ENCODE assay signal across 9 mouse cellular contexts in genomic region chr7:137221599-137221998, GRCm38 (mm10).
DNase-seq lines count a peak whose midpoint lies in the region; ATAC-seq and TF ChIP-seq lines count a peak whose summit lies in the region.
"Had no signal": no experiment of that assay in that cellular context is flagged by ENCODE, and none has a peak within 500 bp of the region (broad histone marks: within the 10 kb centered on the region; RNA-seq: fewer than 3 reads in every experiment).

No protein-coding gene starts in this region.

- TF ChIP-seq CTCF in lung, adult 2 months (IDR thresholded peaks at IDR 0.05; ENCODE audit: insufficient read depth, low read length) = no peak

- no peak overlapping the region for H3K4me3 ChIP-seq in lung, adult 2 months (replicated peaks; ENCODE audit: extremely low read depth, low read depth, low read length)
- H3K4me3 ChIP-seq in embryonic facial prominence, embryonic 13.5 days = no peak overlapping the region
- no peak overlapping the region for H3K4me3 ChIP-seq in kidney, embryonic 16.5 days (ENCODE audit: low read length)
- H3K4me3 ChIP-seq: heart, embryonic 13.5 days had no signal

- H3K27me3 ChIP-seq in embryonic facial prominence, embryonic 13.5 days = peaks cover 11% of the 10 kb centered on the region
- no peaks in the 10 kb centered on the region for H3K27me3 ChIP-seq in kidney, embryonic 16.5 days (ENCODE audit: insufficient read depth, low read length)
- H3K27me3 ChIP-seq: heart, embryonic 13.5 days had no signal

- H3K9me3 ChIP-seq in embryonic facial prominence, embryonic 13.5 days = no peaks in the 10 kb centered on the region
- H3K9me3 ChIP-seq in kidney, embryonic 16.5 days (ENCODE audit: low read length) = no peaks in the 10 kb centered on the region
- H3K9me3 ChIP-seq: heart, embryonic 13.5 days had no signal

- TF ChIP-seq POLR2A in lung, adult 2 months (IDR thresholded peaks at IDR 0.05; ENCODE audit: borderline replicate concordance, extremely low read depth, low read depth, low read length) = no peak

- no peak overlapping the region for H3K27ac ChIP-seq in embryonic facial prominence, embryonic 13.5 days
- no peak overlapping the region for H3K27ac ChIP-seq in kidney, embryonic 16.5 days (ENCODE audit: low read length)
- H3K27ac ChIP-seq: heart, embryonic 13.5 days had no signal

- H3K9ac ChIP-seq in embryonic facial prominence, embryonic 13.5 days = no peak overlapping the region
- H3K9ac ChIP-seq in kidney, embryonic 16.5 days (replicated peaks; ENCODE audit: low read length) = no peak overlapping the region
- H3K9ac ChIP-seq: heart, embryonic 13.5 days had no signal

- H3K4me2 ChIP-seq in embryonic facial prominence, embryonic 13.5 days = peak overlapping the region; percentile 9; the same call in 1 of the 2 replicates
- H3K4me2 ChIP-seq in kidney, embryonic 16.5 days (replicated peaks; ENCODE audit: low read depth, low read length) = no peak overlapping the region
- H3K4me2 ChIP-seq: heart, embryonic 13.5 days had no signal

- peak; percentile 44 for DNase-seq in lung, postnatal 10 days
- no peak for DNase-seq in lung, adult 2 months
- DNase-seq in ovary, postnatal 14 days (ENCODE audit: low spot score) = peak; percentile 28
- DNase-seq in frontal cortex, postnatal 14 days (ENCODE audit: low spot score in 2 of 2) = no peak
- DNase-seq in cerebellum, adult 8-10 months = no peak
- DNase-seq in heart, adult 8-10 months (ENCODE audit: low spot score) = no peak

- H3K36me3 ChIP-seq in embryonic facial prominence, embryonic 13.5 days = peaks cover 25% of the 10 kb centered on the region
- H3K36me3 ChIP-seq in kidney, embryonic 16.5 days (ENCODE audit: insufficient read depth, low read length) = no peaks in the 10 kb centered on the region
- H3K36me3 ChIP-seq: heart, embryonic 13.5 days had no signal

- ATAC-seq in embryonic facial prominence, embryonic 13.5 days (ENCODE audit: insufficient number of reproducible peaks, insufficient read depth, low FRiP score, low TSS enrichment, low read depth) = peak; percentile 38; the same call in 1 of the 2 replicates
- 0 out of 2 replicates have a peak, but pooled peaks have one; percentile 15 for ATAC-seq in kidney, embryonic 16.5 days (ENCODE audit: low FRiP score, low TSS enrichment)

- no peaks in the 10 kb centered on the region for H3K4me1 ChIP-seq in lung, adult 2 months (ENCODE audit: control insufficient read depth, insufficient read depth, low read length)
- H3K4me1 ChIP-seq in embryonic facial prominence, embryonic 13.5 days = peaks cover 39% of the 10 kb centered on the region
- H3K4me1 ChIP-seq in kidney, embryonic 16.5 days (ENCODE audit: insufficient read depth, low read length) = 0 out of 2 replicates have a peak, but pooled peaks cover 2% of the 10 kb centered on the region

- 35% methylated on average over 6 of the region's 6 CpGs for WGBS in lung, adult 2 months
- 20% methylated on average over 6 of the region's 6 CpGs for WGBS in embryonic facial prominence, embryonic 13.5 days
- WGBS in kidney, embryonic 16.5 days = 21% methylated on average over 6 of the region's 6 CpGs

Comparison
In these comparisons a context has a peak if more than half of its experiments do, and no peak if none do; other contexts are left out.
1. DNase-seq: peak in lung, postnatal 10 days (single experiment) and ovary, postnatal 14 days (single experiment); none in lung, adult 2 months (single experiment), frontal cortex, postnatal 14 days (0 of 2), cerebellum, adult 8-10 months (single experiment) and heart, adult 8-10 months (single experiment).